Mouse (Mus musculus): ENCODE measurements at regions not wholly inside any gene's neighbourhood (a gene's known extent, or its start where the extent isn't known, plus 50 kb on each side); places are given as distances from the start of the nearest gene placed in this dataset.

DNA sequence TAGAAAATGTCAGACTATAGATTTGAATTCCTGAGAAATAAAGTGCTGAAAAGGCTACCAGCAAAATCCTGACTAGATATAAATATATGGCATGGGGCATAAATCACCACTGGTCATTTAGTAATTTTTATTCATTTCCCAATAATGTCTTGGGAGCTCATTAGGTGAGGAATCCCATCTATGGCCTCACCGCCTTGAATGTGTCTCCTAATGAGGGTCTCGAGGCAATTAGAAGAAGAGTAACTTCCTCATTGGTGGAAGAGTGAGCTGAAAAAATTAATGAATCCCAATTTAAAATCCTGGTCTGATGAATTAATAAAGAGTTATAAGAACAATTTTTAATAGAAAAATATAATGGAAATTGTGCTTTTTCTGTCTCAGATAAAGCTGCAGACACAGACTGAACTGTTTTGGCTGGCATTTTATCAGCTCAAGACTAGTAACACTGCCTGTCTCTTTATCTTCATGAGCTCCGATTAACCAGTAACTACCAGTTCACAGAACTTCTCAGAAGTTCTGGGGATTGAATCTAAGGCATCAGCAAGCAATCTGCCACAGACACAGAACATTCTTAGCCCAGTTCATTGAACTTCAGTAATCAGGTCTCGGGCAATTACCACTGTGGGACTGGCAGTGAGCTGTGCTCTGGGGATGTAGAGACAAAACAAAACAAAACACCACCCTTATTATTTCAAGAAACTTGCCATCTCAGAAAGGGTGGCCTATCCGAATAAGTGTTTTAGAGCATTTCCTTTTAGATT is 170.7 kb downstream of the Plpp3 start:
- no peak for DNase-seq

DNA sequence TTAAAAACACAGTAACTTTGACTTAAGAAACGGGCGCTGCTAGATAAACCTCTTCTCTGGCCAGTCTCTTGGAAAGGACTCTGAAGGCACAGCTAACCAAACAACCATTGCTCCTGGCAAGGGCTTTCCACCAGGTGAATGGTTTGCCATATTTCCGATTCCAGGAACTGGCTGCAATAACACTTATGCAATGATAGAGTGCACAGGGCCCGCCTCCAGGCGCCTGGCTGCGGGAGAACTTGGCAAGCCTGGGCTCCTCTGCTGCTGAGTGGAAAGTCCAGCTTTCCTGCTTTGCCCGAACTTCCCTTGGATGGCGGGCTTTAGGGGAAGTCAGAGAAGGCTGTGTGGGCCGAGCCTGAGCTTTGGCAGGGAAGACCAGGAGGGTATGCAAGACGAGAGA is 171.6 kb downstream of the Plpp3 start:
- peak; percentile 79 for DNase-seq

DNA sequence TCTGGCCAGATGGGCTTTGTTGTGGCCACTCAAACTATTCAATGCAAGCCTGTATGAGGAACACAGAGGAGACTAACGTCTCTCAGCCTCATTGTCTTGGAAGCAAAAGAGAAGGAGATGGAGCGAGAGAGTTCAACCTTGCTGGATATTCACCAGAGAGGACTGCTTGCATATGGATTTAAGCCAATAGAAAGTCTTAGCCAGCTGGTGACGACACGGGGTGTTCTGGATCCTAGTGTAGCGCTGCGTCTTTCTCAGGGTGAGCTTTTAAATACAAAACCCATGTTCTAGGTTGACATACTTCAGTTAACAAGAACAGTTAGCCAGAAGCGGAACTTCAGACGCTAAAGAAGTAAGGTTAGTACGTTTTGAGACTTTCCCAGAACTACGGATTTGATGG is 174.9 kb downstream of the Plpp3 start:
- no peak for DNase-seq

DNA sequence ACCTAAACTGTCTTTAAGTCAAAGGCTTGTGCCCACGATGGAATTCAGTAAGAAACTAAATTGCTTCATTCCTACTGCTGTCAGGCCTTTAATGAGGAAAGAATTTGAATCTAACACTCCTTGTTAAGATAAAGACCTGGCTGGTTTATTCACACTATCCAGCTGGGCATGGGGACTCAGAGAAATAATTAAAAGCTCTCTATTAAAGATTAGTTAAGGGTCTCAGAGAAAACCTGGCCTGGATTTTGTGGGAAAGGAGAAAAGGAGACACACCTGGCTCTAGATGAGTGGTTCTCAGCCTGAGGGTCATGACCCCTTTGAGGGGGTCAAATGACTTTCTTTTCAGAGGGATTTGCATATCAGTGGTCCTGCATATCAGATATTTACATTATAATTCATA is 178.7 kb downstream of the Plpp3 start:
- no peak for DNase-seq

DNA sequence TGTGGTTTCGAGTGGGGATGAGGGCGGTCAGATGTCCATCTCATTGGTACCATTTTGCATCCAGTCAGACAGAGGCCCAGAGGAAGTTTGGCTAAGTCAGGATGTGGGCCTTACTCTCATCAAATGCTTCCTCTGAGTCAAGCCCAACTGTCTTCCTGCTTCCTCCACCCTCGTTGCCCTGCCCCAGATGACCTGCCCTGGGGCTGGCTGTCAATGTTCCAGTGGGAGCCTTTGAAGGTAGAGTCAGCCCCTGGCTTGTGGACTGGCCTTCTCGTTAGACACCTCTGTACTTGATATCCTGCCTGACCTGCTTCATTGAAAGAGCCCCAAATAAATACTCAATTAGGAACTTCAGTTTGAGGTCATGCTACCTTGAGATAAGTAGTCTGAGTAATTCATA is 179.4 kb downstream of the Plpp3 start:
- no peak for DNase-seq

DNA sequence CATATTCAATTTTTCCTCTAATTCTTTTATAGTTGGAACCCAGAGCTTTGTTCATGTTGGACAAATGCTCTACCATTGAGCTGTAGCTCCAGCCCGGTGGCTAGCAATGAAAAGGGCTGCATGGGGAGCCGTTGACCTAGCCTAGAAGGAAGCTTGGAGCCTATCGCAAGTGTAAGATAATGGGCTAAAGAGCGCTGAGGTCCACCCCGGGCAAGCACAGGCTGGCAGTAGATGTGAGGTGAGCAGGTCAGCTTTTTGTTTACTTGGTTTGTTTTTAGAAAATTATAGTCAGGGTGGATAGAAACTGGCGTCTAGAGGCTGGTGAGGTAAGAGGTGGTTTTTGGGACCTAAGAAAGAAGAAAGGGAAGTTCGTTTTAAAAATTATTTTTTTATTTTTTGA is 181.0 kb downstream of the Plpp3 start:
- DNase-seq, result no peak

DNA sequence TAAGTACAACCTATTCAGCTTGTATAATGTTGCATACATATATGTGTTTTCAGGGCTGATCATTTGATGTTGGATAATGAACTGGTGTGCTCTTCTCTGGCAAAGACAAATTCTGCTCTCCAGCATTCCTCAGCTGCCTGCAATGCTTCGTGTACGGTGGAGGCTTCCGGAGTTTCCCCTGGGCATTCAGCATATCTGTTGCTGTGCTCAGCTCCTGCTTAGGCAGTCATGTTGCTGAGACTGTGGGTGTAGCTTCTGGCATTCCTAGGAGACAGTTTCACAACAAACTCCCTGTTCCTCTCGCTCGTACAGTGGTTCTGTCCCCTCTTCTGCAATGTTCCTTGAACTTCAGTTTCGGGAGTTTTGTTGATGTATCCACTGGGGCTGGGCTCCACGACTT is 181.7 kb downstream of the Plpp3 start:
- peak; percentile 36 for DNase-seq

DNA sequence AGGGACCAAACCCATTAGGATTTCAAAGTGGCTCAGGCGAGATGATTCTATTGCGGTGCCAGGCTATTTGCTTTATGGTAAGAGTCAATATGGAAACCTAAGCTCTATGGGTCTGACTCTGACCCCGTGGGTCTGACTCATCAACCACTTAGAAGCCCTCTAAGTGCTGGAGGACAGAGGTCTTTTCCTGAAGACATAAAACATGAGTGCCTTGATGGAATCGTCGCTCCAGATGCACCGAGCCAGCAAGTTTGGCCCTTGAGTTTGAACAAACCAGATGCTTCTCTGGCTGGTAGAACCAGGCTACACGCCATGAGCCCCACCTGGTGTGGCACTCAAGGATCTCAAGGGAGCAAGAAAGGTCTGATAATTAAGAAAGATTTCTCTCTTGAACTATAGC is 184.1 kb downstream of the Plpp3 start:
- DNase-seq, result no peak

DNA sequence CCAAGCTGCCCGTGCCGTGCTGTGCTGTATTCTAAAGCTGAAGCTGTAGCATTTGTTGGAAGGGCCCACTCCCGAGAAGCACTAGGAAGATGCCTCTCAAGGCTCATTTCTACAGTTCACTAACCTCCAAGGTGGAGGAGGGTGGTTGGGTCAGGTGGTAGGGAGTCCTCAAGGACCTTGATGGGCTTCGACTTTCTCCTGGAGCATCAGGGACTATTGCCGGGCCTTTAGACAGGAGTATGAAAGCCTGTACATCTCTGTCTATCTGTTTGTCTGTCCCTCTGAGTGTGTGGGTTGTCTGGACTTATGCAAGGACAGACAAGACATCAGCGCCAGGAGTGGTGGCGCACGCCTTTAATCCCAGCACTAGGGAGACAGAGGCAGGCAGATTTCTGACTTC is 189.7 kb downstream of the Plpp3 start:
- no peak for DNase-seq

DNA sequence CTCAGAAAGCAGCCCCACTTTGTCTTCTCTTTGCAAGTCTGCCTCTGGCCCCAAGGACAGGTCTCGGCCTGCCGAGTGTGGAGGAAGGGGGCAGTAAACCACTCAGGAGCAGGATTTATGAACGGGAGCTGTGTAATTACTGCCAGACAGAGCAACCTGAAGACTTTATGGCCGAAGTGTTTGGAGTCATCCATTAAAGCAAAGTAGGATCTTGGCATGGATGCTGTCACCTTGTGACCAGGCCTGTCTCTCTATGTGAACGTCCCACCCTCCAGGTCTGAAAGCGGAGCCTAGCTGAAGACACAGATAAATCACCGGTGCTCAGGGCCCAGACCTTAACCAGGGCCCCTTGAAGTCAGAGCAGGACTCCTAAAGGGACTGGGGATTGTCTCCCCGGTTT is 190.8 kb downstream of the Plpp3 start:
- DNase-seq, result no peak

DNA sequence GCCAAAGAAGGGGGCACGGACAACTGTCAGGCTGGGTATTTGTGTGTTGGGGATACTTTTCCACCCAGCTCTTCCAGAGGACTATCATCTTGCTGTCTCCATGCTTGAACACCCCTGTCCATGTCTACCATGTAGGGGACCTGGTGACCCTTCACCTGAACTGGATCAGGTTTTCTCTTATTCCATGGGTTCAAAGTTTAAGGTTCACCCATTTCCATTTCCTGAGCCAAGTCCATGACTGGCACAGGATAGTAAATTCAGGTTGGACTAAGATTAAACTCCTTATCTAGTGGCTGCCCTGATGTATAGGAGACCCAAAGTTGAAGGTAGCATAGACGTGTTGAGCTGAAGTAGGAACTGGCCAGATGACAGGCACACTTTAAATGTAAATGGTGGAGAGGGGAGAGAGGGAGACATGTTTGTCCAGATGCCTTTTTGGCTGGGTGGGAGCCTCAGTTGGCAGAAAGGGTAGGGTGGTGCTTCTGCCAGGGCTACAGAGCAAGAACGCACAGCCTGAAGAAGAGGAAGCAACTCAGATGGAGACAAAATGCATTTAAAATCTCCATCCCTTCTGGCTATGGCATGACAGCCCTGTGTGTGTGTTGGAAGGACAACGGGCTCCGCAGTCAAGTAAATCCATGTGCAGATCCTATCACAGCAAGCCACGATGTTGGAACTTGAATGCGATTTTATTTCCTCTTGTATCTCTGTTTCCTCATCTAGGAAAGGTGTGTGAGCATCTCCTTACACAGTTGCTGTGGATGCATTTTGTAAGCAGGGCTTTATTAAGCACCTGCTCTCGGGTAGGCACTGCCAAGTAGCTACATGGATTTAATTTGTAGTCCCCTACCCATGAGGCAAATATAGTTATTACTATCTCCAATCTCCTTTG is 192.4 kb downstream of the Plpp3 start:
- DNase-seq, result no peak

DNA sequence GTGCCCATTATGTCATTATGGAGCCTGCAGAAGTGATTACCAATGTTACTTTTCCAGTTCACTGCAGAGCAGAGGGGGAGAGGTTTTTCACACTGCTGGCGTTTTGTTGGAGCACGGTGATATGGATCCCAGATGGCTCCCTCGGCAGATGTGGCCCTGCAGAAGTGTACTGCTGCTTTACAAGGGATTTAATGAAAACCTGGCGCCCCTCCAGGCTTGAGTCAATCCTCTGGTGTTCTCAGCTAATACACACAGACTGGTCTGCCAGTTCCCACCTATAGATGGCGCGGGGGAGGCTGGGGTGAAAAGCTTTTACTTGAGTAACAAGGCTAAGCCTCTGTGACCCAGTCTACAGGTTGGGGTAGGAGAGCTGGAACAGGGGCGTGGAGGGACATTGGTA is 195.2 kb downstream of the Plpp3 start:
- peak; percentile 51 for DNase-seq

DNA sequence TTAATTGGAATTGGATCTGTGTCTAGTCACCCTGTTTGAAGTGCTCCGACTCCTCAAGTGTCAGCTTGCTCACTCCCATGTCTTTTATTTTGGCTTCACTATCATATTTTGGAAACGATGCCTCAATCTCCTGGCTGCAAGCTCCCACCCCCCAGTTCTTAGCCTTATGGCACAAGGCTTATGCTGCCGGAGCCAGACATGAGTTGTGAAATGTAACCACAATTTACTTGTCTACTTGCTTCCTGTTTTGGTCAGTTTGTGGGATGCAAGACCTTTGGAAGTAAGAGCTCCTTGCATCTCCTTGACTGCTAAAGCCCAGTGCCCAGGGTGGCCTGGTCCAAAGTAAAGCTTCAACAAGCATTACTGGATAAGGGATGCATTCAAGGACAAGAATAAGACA is 195.8 kb downstream of the Plpp3 start:
- DNase-seq, result no peak

DNA sequence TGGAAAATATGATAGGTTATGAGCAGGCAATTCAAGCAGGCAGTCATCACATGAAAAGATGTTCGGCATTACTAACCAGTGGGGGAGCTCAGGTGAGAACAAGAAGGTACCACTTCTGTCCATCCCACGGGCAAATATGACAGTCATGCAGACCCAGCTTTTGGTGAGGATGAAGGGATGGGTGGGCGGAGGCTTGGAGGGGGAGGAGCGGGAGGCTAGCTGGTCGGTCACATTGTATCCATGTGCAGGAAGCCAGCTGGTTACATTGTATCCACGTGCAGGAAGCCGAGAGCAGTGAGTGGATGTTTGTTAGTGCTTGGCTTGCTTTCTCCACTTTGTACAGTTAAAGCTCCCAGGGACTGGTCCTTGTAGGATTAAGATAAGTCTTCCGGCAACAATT is 196.9 kb downstream of the Plpp3 start:
- DNase-seq, result no peak

DNA sequence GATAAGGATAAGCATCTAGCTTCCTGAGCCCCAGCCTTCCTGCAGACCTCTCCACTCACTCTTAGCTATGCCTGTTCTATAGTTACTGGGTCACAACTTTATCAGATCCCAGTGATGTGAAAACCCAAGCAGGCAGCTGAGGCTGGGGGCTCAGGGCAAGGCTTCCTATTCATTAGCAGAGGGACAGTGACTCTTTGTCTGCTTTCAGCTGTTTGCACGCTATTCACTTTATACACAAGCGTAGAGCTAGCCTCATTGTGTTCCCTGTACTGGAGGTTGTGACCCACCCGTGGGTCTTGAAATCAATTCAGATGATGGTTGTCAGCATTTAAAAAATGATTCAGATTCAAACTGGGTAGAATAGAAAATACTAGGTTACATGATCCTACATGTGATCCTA is 199.5 kb downstream of the Plpp3 start:
- DNase-seq, result no peak

DNA sequence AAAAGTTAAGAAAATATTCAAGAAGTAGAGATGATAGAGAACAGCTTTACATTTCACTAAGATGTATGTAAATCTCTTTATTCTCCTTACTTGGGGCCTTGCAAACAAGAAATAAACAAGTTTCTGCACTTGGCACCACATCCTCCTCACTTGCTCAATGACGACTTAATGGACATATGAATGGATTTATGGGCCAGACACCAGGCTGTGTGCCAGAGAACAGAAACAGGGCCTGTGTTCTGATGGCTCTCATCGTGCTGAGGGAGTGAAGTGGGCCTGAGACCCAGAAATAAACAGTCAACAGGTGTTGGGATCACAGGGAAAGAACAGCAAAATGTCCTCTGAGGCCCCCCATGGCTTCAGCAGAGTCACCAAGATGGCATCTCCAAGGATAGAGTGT is 201.6 kb downstream of the Plpp3 start:
- DNase-seq, result no peak

DNA sequence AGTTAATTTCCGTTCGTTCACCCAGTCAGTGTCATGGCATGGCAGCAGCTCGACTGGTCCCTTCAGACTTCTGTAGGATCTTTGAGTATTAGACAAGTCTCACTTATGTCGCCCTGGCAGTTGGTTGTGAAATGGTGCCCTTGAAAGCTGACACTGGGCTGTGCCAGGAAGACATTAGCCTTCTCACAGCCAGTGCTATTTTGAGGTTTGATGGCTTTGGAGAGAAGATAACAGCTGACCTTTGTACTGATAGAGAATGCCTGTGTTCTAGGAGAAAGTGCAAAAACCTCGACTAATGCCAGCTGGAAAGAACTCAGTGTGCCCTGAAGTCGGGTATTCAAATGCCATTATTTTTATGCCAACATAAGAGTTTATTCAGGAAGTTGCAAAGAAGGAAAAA is 207.3 kb downstream of the Plpp3 start:
- DNase-seq, result no peak

DNA sequence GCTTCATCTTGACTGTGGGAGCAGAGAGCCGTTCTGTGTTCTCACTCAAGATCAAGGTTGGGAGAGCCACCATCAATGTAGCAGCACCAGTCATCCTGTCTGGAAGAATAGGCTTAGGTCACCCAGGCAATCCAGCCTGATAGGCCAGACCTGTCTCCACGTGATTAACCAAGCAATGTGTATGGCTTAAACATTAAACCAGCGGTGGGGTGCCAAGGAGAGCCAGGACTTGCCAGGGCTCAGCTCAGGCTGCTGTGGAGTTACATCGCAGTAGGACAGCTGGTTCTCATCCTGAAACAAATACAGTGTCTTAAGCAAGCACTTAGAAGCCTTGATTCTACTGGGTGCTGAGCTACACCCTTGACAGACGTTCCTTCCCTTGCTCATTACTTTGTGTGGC is 207.9 kb downstream of the Plpp3 start:
- peak; percentile 61 for DNase-seq

DNA sequence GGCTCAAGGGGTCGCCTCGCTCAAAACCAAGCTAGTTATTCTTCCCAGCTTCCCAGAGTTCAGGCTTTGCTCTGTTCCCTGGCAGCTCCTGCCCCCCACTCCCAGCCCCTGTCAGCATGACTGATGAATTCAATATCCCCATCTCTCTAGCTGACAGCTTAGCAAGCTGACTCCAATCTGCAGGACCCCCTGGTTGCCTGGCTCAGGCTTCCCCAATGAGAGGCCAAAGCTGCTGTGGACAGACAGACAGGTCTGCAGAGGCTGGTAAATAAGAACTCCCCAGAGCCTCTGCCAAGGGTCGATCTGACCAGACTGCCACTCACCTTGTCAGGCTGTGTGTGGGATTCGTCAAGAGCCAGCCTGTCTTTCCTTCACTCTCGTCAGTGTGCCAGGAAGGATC is 219.4 kb downstream of the Plpp3 start:
- DNase-seq, result no peak

DNA sequence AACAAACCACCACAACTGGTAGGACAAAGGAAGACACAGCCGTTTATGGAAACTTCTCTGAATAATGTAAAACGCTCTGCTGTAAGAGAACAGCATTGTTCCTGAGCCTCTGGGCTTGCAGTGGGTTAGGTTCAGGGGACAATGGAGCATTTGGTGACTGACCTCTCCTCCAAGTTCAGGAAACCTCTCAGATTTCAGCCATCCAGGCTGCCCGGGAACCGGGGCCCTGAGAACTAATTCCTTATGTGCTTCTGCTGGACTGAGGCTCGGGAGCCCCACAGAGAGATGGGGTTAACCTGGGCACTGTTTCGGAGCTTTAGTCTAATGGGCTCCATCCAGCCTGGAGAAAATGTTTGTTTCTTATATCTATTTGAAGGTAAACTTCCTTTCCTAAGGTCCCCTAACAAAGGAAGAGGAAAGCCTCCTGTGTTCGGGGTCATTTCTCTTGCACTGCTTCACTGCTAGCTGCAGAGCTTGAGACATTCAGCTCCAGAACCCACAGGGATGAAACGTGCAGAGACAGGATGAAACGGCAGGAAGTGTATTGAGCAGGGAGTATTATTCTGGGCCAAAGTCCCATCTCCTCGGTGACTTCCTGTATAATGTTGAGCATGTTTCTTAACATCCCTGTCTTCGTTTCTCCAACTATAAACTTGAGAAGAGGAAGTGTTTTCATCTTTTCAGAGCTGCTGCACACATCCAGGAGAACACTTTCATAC is 220.5 kb downstream of the Plpp3 start:
- DNase-seq, result peak; percentile 22

DNA sequence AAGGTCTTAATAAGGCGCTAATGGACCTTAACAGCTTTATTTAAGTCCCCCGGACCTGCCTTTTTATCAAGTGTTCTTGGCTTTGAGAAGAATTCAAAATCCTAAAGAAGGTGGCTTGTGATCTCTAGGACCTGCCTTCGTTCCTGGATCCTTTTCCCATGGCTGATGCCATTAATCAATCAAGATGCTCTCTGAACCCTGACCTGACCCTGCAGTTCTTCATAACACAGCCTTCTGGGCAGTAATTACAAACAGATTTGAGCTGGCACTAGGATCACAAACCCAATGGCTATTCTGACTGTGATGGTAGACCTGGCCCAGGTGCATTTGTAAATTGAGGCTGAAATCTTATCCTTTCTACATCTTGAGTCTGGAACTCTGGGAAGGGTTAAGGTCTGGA is 227.7 kb downstream of the Plpp3 start:
- DNase-seq, result no peak

DNA sequence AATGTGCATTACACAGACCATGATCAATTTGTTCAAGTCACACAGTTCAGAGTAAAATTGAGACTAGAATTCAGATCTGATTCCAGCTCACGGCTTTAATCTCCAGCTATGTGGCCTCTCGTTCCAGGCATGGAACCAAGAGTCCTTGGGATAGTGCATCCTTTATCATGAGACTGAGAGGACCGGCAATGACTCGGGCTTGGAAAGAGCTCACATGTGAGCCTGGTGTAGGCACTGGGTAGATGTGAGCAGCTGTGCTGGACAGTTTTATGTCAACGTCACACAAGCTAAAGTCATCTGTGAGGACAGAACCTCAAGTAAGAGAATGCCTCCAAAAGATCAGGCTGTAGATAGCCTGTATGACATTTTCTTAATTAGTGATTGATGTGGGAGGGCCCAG is 228.3 kb downstream of the Plpp3 start:
- no peak for DNase-seq

DNA sequence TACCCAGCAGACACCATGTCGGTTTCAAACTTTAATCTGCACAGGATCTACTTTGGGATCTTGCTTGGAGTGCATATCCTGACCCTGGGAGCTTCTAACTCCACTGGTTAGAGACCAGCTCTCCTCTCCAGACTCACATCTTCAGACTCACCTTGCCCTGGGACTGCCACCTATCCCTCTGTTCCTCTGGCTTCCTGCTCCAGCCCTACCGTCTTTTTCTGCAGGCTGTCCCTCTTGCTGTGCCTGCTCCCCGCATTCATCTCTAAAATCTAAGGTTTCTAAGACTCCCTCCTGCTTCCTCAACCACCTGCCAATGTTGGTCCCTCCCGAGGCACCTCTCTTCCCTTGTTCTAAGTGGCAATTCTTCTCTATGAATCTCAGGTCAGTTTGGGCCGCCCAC is 233.2 kb downstream of the Plpp3 start:
- peak; percentile 74 for DNase-seq

DNA sequence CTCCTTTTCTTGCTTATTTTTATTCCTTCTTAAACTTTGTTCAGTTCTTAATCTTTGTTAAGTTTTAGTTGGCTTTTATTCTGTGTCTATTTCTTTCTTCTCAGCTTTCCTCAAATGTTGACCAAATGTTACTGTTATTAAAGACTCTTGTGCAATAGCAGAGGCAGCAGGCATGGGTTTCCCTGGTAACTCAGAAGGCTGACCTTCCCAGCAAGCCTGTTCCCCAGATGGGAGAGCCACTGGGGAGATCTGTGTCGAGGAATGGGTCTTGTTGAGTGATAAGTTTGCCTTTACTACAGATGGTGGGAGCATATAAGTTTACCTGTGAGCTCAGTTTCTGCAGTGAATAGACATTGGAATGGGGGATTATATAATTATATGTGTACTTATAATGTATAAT is 237.2 kb downstream of the Plpp3 start:
- no peak for DNase-seq
